Mouse (Mus musculus): ENCODE measurements around the gene Fars2.

DNA sequence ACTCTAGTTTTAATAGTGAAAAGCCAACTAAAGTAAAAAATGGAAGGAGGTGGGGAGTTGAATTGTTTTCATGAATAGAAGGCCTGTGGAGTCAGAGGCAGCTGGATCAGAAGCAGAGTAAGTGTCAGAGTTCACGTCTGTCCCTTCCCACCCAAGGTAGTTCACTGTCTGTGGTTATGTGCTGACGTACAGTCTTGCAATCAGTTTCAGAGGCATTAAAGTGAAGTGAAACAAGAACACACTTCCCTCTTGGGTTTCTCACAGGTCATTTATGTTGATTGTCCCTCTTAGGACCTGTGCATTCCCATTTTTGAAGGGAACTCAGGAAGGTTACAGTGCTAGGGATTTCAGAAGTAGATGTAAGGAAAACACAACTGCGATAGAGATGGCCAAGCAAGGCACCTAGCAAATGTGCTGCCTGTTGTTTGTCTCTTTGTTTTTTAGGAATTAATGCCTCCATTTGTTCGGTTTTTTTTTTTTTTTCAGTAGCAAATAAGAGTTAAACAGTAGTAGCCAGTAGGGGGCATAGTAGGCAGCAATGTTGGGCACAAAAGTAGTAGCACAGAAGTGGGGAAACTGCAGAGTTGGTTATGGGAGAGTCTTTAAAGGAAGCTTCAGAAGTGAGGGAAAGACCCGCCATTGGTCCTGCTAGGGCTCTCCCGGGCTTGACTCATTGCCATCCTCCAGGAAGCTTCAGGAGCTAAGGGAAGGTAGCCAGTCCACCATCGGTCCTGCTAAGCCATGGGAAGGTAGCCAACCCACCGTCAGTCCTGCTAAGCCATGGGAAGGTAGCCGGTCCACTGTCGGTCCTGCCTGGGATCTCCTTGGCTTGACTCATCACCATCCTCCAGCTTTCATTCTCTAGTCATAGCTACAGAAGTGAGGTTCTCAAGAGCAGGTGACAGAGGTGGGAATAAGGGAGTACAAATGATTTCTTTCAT lies 197.9 kb downstream of the Fars2 start:
- TF ChIP-seq POLR2A (IDR thresholded peaks at IDR 0.05; ENCODE audit: borderline replicate concordance, extremely low read depth, low read depth, low read length) (no peak), CTCF (IDR thresholded peaks at IDR 0.05; ENCODE audit: insufficient read depth, low read length) (no peak)
